Comparison of ENCODE assay signal across 8 mouse cellular contexts in the genomic region with DNA sequence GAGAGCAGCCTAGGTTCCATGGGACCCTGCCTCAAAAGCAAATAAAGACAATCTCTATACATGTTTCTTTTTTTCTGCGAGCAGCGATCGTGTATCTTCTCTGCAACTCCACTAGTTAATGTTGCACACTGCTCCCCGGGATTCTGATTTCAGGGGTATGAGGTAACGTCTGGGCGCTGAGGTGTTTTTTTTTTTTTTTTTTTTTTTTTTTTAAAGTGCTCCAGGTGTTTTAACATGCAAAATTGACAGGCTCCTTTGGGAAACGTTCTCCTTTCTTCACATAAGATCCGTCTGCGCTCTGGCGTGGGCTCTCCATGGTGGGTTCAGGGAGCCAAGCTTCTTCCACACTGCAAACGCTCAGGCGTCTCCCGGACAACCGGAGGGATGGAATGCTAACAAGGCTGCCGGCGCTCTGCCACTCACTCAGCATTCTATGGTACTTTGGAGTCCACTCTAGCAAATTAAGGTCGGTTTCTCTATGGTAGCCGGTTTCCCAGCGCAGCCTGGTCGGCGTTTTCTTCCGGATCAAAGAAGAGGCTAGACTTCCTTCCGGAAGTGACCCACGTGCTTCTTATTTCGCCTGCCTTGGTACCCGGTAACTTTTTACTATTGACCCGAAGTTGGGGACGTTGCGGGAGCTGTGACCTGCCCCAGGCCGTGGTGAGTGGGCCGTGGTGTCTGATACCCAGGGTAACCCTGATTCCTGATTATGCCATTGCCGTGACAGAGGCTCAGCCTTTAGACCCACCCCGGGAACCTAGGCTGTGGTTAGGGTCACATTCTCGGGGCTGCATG. TPM values are rescaled to one million over a fixed set of nuclear protein-coding genes. Genes with fewer than 3 reads are reported as not detected.
DNase-seq lines count a peak whose midpoint lies in the region; ATAC-seq and TF ChIP-seq lines count a peak whose summit lies in the region.

A gene (plus strand): TSS at position 510 of the 795 bp plus-strand sequence.

- under 1% methylated on average over 34 of the region's 34 CpGs for WGBS in forebrain, embryonic 10.5 days
- WGBS in heart, embryonic 15.5 days: under 1% methylated on average over 34 of the region's 34 CpGs
- under 1% methylated on average over 34 of the region's 34 CpGs for WGBS in liver, embryonic 14.5 days (ENCODE audit: insufficient replicate concordance)
- WGBS in neural tube, embryonic 11.5 days: under 1% methylated on average over 34 of the region's 34 CpGs
- WGBS in stomach, postnatal 0 days: under 1% methylated on average over 34 of the region's 34 CpGs

- H3K9me3 ChIP-seq in forebrain, embryonic 10.5 days: no peaks in the 10 kb centered on the region
- no peaks in the 10 kb centered on the region for H3K9me3 ChIP-seq in heart, embryonic 15.5 days (replicated peaks)
- H3K9me3 ChIP-seq in liver, embryonic 14.5 days (ENCODE audit: control insufficient read depth, low read length): no peaks in the 10 kb centered on the region
- H3K9me3 ChIP-seq in neural tube, embryonic 11.5 days (ENCODE audit: control insufficient read depth, low read length): no peaks in the 10 kb centered on the region
- no peaks in the 10 kb centered on the region for H3K9me3 ChIP-seq in stomach, postnatal 0 days (ENCODE audit: control insufficient read depth, low read length)

- ATAC-seq in CD4-positive, CD25-positive, alpha-beta regulatory T cell, adult 4 months: peak; percentile 86
- peak; percentile 81 for ATAC-seq in heart, embryonic 15.5 days (replicated peaks; ENCODE audit: insufficient number of reproducible peaks, insufficient read depth, low FRiP score, low read depth)
- peak; percentile 83 for ATAC-seq in liver, embryonic 14.5 days (ENCODE audit: insufficient read depth)
- peak; percentile 89 for ATAC-seq in neural tube, embryonic 11.5 days (ENCODE audit: insufficient read depth, low FRiP score, low TSS enrichment)
- peak; percentile 91 for ATAC-seq in stomach, postnatal 0 days (ENCODE audit: low FRiP score, low TSS enrichment)

- no peak for TF ChIP-seq CTCF in liver, embryonic 14.5 days (IDR thresholded peaks at IDR 0.05; ENCODE audit: low read depth)
- no peak for TF ChIP-seq CTCF in stomach, postnatal 0 days (IDR thresholded peaks at IDR 0.05; ENCODE audit: low read depth)

- peaks cover 30% of the 10 kb centered on the region for H3K36me3 ChIP-seq in forebrain, embryonic 10.5 days (replicated peaks)
- H3K36me3 ChIP-seq in heart, embryonic 15.5 days: peaks cover 16% of the 10 kb centered on the region
- peaks cover 18% of the 10 kb centered on the region for H3K36me3 ChIP-seq in liver, embryonic 14.5 days (replicated peaks; ENCODE audit: control insufficient read depth, insufficient read depth, low read depth)
- no peaks in the 10 kb centered on the region for H3K36me3 ChIP-seq in neural tube, embryonic 11.5 days (ENCODE audit: control insufficient read depth, insufficient read depth, low read length)
- peaks cover 4% of the 10 kb centered on the region; the same call in 1 of the 2 replicates for H3K36me3 ChIP-seq in stomach, postnatal 0 days (ENCODE audit: control insufficient read depth, insufficient read depth, low read length)

- peak within 1 kb of the TSS; percentile 83 for H3K27ac ChIP-seq in forebrain, embryonic 10.5 days
- peak within 1 kb of the TSS; percentile 77 for H3K27ac ChIP-seq in heart, embryonic 15.5 days
- peak within 1 kb of the TSS; percentile 89 for H3K27ac ChIP-seq in liver, embryonic 14.5 days
- H3K27ac ChIP-seq in neural tube, embryonic 11.5 days (ENCODE audit: low read depth, low read length): no peak within 1 kb of the TSS
- peak within 1 kb of the TSS; percentile 59 for H3K27ac ChIP-seq in stomach, postnatal 0 days (replicated peaks)

- H3K9ac ChIP-seq in heart, embryonic 15.5 days: peak within 1 kb of the TSS; percentile 74
- peak within 1 kb of the TSS; percentile 85 for H3K9ac ChIP-seq in liver, embryonic 14.5 days (replicated peaks)
- peak within 1 kb of the TSS; percentile 73 for H3K9ac ChIP-seq in neural tube, embryonic 11.5 days (ENCODE audit: low read length)
- peak within 1 kb of the TSS; percentile 66 for H3K9ac ChIP-seq in stomach, postnatal 0 days (ENCODE audit: low read length)

- peaks cover 16% of the 10 kb centered on the region for H3K4me1 ChIP-seq in forebrain, embryonic 10.5 days
- peaks cover 21% of the 10 kb centered on the region for H3K4me1 ChIP-seq in heart, embryonic 15.5 days (replicated peaks)
- H3K4me1 ChIP-seq in liver, embryonic 14.5 days (replicated peaks; ENCODE audit: control insufficient read depth in 2 of 2, insufficient read depth in 2 of 2, low read length in 1 of 2): peaks cover 12 to 28% of the 10 kb centered on the region in 2 experiments
- H3K4me1 ChIP-seq in neural tube, embryonic 11.5 days (ENCODE audit: control insufficient read depth, insufficient read depth, low read length): peaks cover 7% of the 10 kb centered on the region
- H3K4me1 ChIP-seq in stomach, postnatal 0 days (replicated peaks; ENCODE audit: control insufficient read depth, insufficient read depth): no peaks in the 10 kb centered on the region

- H3K4me2 ChIP-seq in heart, embryonic 15.5 days: peak within 1 kb of the TSS; percentile 93
- H3K4me2 ChIP-seq in liver, embryonic 14.5 days (ENCODE audit: low read depth): peak within 1 kb of the TSS; percentile 97
- peak within 1 kb of the TSS; percentile 99 for H3K4me2 ChIP-seq in neural tube, embryonic 11.5 days (ENCODE audit: low read depth)
- H3K4me2 ChIP-seq in stomach, postnatal 0 days (replicated peaks; ENCODE audit: low read depth): peak within 1 kb of the TSS; percentile 90

- H3K4me3 ChIP-seq in forebrain, embryonic 10.5 days: peak within 1 kb of the TSS; percentile 79
- peak within 1 kb of the TSS; percentile 84 for H3K4me3 ChIP-seq in heart, embryonic 15.5 days
- H3K4me3 ChIP-seq in liver, embryonic 14.5 days (ENCODE audit: insufficient read depth in 1 of 2, low read depth in 2 of 2, low read length in 2 of 2): peak within 1 kb of the TSS; percentile 88 to 96
- peak within 1 kb of the TSS; percentile 86 for H3K4me3 ChIP-seq in neural tube, embryonic 11.5 days (ENCODE audit: low read depth, low read length)
- peak within 1 kb of the TSS; percentile 80 for H3K4me3 ChIP-seq in stomach, postnatal 0 days (ENCODE audit: low read depth, low read length)

- DNase-seq in c-Kit-positive CD71-negative TER-119-negative erythroid progenitor cells, embryonic 14.5 days (ENCODE audit: low read depth): peak; percentile 85
- DNase-seq in forebrain, embryonic 10.5 days (ENCODE audit: extremely low spot score, low spot score): peak; percentile 92
- DNase-seq in kidney, postnatal 25 days: peak; percentile 87 to 94
- peak; percentile 87 to 91 (median 89) for DNase-seq in liver, embryonic 14.5 days (ENCODE audit: low read depth in 3 of 3, low spot score in 3 of 3)
- peak; percentile 91 for DNase-seq in neural tube, embryonic 11.5 days (ENCODE audit: low spot score)
- DNase-seq in stomach, postnatal 0 days (ENCODE audit: low spot score): peak; percentile 91

- peak; percentile 36; the same call in 1 of the 2 replicates for TF ChIP-seq EP300 in liver, embryonic 14.5 days (IDR thresholded peaks at IDR 0.05; ENCODE audit: low read depth)
- peak; percentile 50 for TF ChIP-seq EP300 in stomach, postnatal 0 days (optimal IDR thresholded peaks at IDR 0.05)

- H3K27me3 ChIP-seq in forebrain, embryonic 10.5 days (ENCODE audit: poor library complexity, severe bottlenecking): no peaks in the 10 kb centered on the region
- H3K27me3 ChIP-seq in heart, embryonic 15.5 days: no peaks in the 10 kb centered on the region
- peaks cover 21% of the 10 kb centered on the region for H3K27me3 ChIP-seq in liver, embryonic 14.5 days (ENCODE audit: control insufficient read depth, insufficient read depth, low read length)
- H3K27me3 ChIP-seq in neural tube, embryonic 11.5 days (ENCODE audit: control insufficient read depth, insufficient read depth, low read length): no peaks in the 10 kb centered on the region
- H3K27me3 ChIP-seq in stomach, postnatal 0 days (ENCODE audit: control insufficient read depth, insufficient read depth, low read length): no peaks in the 10 kb centered on the region

RNA-seq across cellular contexts. Expression of the gene that starts here (rescaled TPM):
- polyA plus RNA-seq in CD4-positive, CD25-positive, alpha-beta regulatory T cell, adult 4 months (2017; shearing (Covaris generic)): 10 to 100 TPM; 34.7 to 40.8 TPM
- polyA plus RNA-seq in forebrain, embryonic 10.5 days (2016; fragmentation: Nextera tagmentation; extraction: Ambion mirVana): 68.6 and 70.9 TPM in 2 replicates
- polyA plus RNA-seq in heart, embryonic 15.5 days (2015; fragmentation: Nextera tagmentation; extraction: Ambion mirVana): 76.6 TPM in 2 replicates
- 39.8 and 46.6 TPM in 2 replicates for polyA plus RNA-seq in liver, embryonic 14.5 days (2012; rRNA removed)
- polyA plus RNA-seq in liver, embryonic 14.5 days (2014; fragmentation: Nextera tagmentation; extraction: Ambion mirVana): 40.6 and 41.5 TPM in 2 replicates
- polyA plus RNA-seq in neural tube, embryonic 11.5 days (2014; fragmentation: Nextera tagmentation; extraction: Ambion mirVana): 53.3 and 56.6 TPM in 2 replicates
- polyA plus RNA-seq in stomach, postnatal 0 days (2015; fragmentation: Nextera tagmentation; extraction: Ambion mirVana): 37.7 and 42.3 TPM in 2 replicates
